Mouse (Mus musculus) thymus, adult 2 months (tissue): ENCODE measurements around the gene Rpl23. TPM values are rescaled to one million over a fixed set of nuclear protein-coding genes. Genes with fewer than 3 reads are reported as not detected.

Experiments used
- DNase-seq: peaks from one replicate; pipeline ENCODE4 v3.0.0; 2021
- H3K27ac ChIP-seq: fragments of 200-500 bp; 2 replicates; pipeline ENCODE4 v1.5.1; 2012; ENCODE audit warnings: low read length, control low read depth; ENCODE audit not compliant: control insufficient read depth, insufficient read depth
- H3K27me3 ChIP-seq: fragments of 200-500 bp; 2 replicates; pipeline ENCODE4 v1.6.1; 2012; ENCODE audit warnings: mild to moderate bottlenecking, low read length, moderate library complexity, mixed read lengths; ENCODE audit not compliant: control insufficient read depth, insufficient read depth
- H3K36me3 ChIP-seq: fragments of 200-500 bp; 2 replicates; pipeline ENCODE4 v1.6.1; 2012; ENCODE audit warnings: mild to moderate bottlenecking, low read length, moderate library complexity; ENCODE audit not compliant: control insufficient read depth, insufficient read depth
- H3K4me1 ChIP-seq: fragments of 200-500 bp; replicated peaks from 2 replicates; pipeline ENCODE4 v1.6.1; 2012; ENCODE audit warnings: low read length; ENCODE audit not compliant: control insufficient read depth, insufficient read depth
- H3K4me3 ChIP-seq: fragments of 200-500 bp; 2 replicates; pipeline ENCODE4 v1.5.1; 2012; ENCODE audit warnings: mild to moderate bottlenecking, low read length, control low read depth, moderate library complexity; ENCODE audit not compliant: control insufficient read depth, insufficient read depth
- CTCF ChIP-seq: fragments of 200-500 bp; IDR thresholded peaks from 2 replicates; pipeline ENCODE4 v1.5.1; 2012; ENCODE audit warnings: mild to moderate bottlenecking, control low read depth, low read length, moderate library complexity, borderline replicate concordance; ENCODE audit not compliant: control insufficient read depth, poor library complexity, insufficient read depth; ENCODE audit errors: extremely low read depth
- POLR2A ChIP-seq: fragments of 200-500 bp; IDR thresholded peaks from 2 replicates; pipeline ENCODE4 v1.6.1; 2012; ENCODE audit warnings: mild to moderate bottlenecking, low read length, control low read depth, moderate library complexity; ENCODE audit not compliant: control insufficient read depth, poor library complexity, insufficient read depth; ENCODE audit errors: extremely low read depth
- WGBS: fragments of 180-500 bp; shearing (Covaris S2); methylation state at CpG from one replicate; pipeline ENCODE4 v1.1.7; 2018; 5-methylcytosine and 5-hydroxymethylcytosine counted together
- polyA plus RNA-seq: library from polyadenylated mRNA; depleted of rRNA; stranded (reverse); fragments of >200 nt; gene quantifications from 2 replicates; pipeline ENCODE4 v1.2.3, GENCODE M21; 2012

The Rpl23 gene
- polyA plus RNA-seq, 1 experiment = 154 TPM

DNA sequence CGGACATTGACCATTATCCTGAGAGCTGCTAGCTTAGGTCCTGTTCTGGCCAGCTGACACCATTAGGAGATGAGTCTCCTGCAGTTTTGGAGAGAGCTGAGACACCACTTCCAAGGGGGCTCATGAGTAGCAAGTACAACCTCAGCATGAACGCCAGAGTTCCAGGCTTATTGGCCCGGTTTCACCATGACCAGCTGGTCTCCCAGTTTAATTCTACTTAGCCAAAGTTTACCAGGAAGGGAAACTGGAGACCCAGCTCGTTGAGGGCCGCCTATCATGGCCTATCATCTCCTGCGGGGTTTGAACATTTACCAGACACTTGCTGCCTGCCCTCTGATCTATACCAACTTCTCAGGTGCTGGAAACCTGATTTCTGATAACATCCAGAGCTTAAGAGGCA is 25.4 kb upstream of the Rpl23 start:
- Histone ChIP-seq H3K36me3 (no peaks in the 10 kb centered on the region), H3K27me3 (no peaks in the 10 kb centered on the region), H3K4me3 (no peak overlapping the region), H3K4me1 (peaks cover 64% of the 10 kb centered on the region), H3K27ac (peak overlapping the region; percentile 37; the same call in 1 of the 2 replicates)
- no peak for DNase-seq
- WGBS = 21% methylated on average over 6 of the region's 6 CpGs
- TF ChIP-seq POLR2A = no peak
- TF ChIP-seq CTCF = no peak

DNA sequence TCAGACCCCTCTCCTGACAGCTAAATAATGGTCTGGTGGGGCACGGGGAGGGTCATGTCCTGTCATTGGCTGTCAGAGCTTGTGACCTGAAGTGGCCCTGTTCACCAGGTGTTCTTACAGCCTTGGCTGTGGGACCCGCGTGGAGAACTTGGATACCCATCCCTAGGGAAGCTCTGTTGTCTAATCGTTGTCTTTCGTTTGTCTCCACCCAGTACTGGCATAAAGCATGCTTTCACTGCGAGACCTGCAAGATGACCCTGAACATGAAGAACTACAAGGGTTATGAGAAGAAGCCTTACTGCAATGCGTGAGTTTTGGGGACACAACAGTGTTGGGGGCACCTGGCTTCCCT is 24.4 kb upstream of the Rpl23 start:
- TF ChIP-seq POLR2A (no peak), CTCF (no peak)
- no peaks in the 10 kb centered on the region for H3K27me3 ChIP-seq
- no peak for DNase-seq
- H3K27ac ChIP-seq = no peak overlapping the region
- no peaks in the 10 kb centered on the region for H3K36me3 ChIP-seq
- H3K4me1 ChIP-seq = peaks cover 66% of the 10 kb centered on the region
- H3K4me3 ChIP-seq = no peak overlapping the region
- 95% methylated on average over 7 of the region's 7 CpGs for WGBS

DNA sequence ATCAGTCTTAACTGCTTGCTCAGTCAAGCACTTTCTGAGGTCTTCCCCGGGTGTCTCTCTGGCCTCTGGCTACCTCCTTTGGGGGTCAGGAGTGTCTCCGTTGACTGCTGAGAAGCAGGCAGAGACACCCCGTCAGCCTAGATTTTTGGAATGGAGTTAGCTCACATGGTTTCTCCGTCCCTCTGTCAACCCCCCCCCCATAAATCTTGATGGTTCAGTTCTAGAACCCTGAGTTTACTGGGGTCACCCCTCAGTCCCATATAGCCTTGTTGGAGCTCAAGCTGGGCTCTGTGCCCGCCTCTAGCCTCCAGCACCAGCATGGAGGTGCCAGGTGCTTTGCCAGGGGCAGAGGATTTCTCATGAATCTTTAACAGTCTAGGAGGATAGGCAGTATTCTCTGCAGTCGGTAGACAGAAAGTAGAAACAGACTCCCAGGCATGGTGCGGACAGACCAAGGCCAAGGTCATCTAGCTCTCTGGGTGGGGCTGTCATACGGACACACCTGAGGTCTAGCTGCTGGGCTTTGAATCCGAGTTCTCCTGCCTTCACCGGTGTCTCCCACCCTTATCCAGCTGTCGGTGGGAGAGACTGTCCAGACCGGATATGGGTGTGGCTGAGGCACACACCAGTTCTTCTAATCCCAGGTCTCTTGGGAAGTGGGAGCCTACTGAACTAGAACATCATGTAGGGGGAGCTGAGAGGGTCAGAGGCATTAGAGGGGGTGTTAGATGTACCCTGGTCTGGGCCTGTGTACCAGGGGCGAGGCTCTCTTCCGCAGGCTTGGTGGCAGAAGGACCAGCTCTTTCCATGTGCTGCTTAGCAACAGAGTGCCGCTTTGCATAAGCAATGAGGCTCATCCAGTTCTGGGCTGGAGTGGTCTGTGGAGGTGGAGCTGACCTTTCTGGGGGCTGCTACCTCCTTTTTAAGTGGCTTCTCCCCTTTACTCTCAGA is 23.7 kb upstream of the Rpl23 start:
- Histone ChIP-seq H3K27me3 (no peaks in the 10 kb centered on the region), H3K4me1 (peaks cover 66% of the 10 kb centered on the region), H3K36me3 (no peaks in the 10 kb centered on the region), H3K4me3 (no peak overlapping the region), H3K27ac (no peak overlapping the region)
- WGBS = 88% methylated on average over 15 of the region's 15 CpGs
- no peak for TF ChIP-seq POLR2A
- no peak for TF ChIP-seq CTCF
- DNase-seq = no peak

DNA sequence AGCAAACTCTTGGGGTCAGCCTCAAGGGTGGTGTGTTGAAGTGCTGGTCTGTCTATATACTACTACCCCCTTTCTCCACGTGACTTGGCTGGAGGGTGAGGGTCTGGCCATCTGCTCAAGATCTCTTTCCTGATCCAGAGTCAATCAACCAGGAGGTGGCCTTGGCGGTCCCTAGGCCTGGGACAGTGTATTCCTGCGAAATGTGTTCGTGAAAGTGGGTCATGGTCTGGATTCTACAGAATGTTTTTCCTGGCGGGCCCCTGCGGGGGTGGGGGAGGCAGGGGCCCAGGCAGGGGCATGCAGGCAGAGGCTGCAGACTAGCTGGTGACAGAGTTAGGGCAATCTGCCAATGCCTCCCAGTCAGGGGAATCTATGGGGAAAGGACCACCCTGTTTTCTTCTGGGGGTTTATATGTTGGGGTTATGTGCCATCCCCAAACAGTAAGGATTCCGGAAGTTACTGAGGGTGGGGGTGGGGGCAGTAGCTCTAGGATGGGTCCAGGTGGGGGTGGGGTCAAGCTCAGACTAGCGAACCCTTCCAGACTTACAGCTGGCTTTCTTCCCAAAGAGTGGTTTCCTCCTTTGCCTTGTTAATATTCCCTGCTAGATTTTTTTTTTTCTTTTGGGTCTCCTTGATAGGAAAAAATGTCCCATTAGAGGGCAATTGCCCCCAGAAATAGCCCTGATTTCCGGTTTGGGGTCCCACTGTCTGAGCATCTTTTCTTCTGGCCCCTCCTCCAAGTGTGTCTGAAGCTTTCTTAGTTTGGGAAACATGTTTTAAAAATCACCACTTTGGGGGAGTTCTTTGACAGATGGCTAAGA is 22.8 kb upstream of the Rpl23 start:
- Histone ChIP-seq H3K36me3 (no peaks in the 10 kb centered on the region), H3K4me3 (no peak overlapping the region), H3K27ac (no peak overlapping the region), H3K27me3 (no peaks in the 10 kb centered on the region), H3K4me1 (peaks cover 61% of the 10 kb centered on the region)
- TF ChIP-seq CTCF (no peak), POLR2A (no peak)
- no peak for DNase-seq
- 81% methylated on average over 9 of the region's 9 CpGs for WGBS

DNA sequence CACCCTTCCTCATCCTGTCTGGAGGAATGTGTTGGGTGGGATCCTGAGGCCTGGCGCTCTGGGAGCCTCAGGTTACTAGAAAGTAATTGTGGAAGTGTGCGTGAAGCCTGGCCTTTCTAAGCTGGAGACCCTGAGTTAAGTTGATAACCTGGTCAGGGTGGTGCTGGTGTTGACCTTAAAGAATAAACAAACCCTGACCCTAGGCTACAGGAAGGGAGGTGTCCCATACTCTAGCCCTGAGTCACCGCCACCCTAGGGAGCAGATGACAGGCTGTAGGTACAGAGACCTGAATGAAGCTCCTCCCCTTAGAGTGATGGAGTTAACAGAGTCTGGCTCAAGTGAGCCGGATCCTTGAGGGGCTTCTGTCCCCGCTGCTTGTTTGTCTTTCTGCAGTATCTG is 21.6 kb upstream of the Rpl23 start:
- Histone ChIP-seq H3K4me3 (no peak overlapping the region), H3K27ac (no peak overlapping the region), H3K27me3 (no peaks in the 10 kb centered on the region), H3K4me1 (peaks cover 52% of the 10 kb centered on the region), H3K36me3 (no peaks in the 10 kb centered on the region)
- WGBS = 89% methylated on average over 5 of the region's 5 CpGs
- TF ChIP-seq CTCF = no peak
- no peak for TF ChIP-seq POLR2A
- DNase-seq = no peak

DNA sequence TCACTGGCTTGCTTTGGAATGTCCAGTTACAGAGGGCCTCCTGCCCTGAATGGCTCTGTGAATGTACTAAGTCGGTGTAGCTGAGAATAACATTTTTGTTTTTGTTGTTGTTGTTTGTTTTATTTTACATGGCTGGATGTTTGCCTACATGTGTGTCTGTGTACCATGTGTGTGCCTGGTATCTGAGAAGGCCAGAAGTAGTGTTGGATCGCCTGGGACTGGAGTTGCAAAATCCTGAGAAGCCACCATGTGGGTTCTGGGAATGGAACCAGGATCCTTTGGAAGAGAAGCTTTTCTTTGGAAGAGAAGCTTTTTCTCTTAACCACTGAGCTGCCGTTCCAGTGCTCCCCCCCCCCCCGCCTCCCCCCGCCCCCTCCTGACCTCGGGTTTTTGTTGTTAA is 20.3 kb upstream of the Rpl23 start:
- H3K4me1 ChIP-seq = peaks cover 38% of the 10 kb centered on the region
- DNase-seq = no peak
- WGBS = 83% methylated on average over 6 of the region's 6 CpGs

More for the DNA sequence above, 20.3 kb upstream of the Rpl23 start:
- TF ChIP-seq POLR2A = no peak
- no peak for TF ChIP-seq CTCF
- Histone ChIP-seq H3K36me3 (no peaks in the 10 kb centered on the region), H3K4me3 (no peak overlapping the region), H3K27ac (no peak overlapping the region), H3K27me3 (no peaks in the 10 kb centered on the region)
